ENCODE assay signal across 9 mouse cellular contexts in genomic region chr7:103806856-103807255, GRCm38 (mm10). TPM values are rescaled to one million over a fixed set of nuclear protein-coding genes. Genes with fewer than 3 reads are reported as not detected.
DNase-seq lines count a peak whose midpoint lies in the region; ATAC-seq and TF ChIP-seq lines count a peak whose summit lies in the region.
"Had no signal": no experiment of that assay in that cellular context is flagged by ENCODE, and none has a peak within 500 bp of the region (broad histone marks: within the 10 kb centered on the region; RNA-seq: fewer than 3 reads in every experiment).

No protein-coding gene starts in this region.

- peak; percentile 1 for DNase-seq in cerebellum, adult 9-10 months
- no peak for DNase-seq in cerebellum, postnatal 36 days
- peak; percentile 11 to 26 for DNase-seq in left cerebral cortex, adult 18-20 months (ENCODE audit: low spot score in 2 of 2)
- no peak for DNase-seq in left cerebral cortex, postnatal 10 days (ENCODE audit: extremely low spot score in 1 of 2, low spot score in 2 of 2)
- peak; percentile 21 for DNase-seq in ES-E14 (ENCODE audit: low read depth, low spot score)
- peak; percentile 48 for DNase-seq in mesoderm, embryonic 11.5 days (ENCODE audit: low read depth, low spot score)
- no peak for DNase-seq in lung, adult 18-20 months

- H3K27ac ChIP-seq in ES-E14 (ENCODE audit: insufficient read depth, low read depth, low read length, poor library complexity, severe bottlenecking) = no peak overlapping the region
- H3K27ac ChIP-seq: neural tube, embryonic 13.5 days had no signal

- peak; percentile 25; the same call in 1 of the 2 replicates for ATAC-seq in erythroblast, adult 5-6 weeks (replicated peaks; ENCODE audit: low FRiP score, poor library complexity, severe bottlenecking)

- in situ Hi-C loops in ES-E14 (cut with MboI; ENCODE audit: low sequenced_read_pairs in 2 of 2, unreplicated experiment in 2 of 2) = no loop called here

- H3K4me3 ChIP-seq in ES-E14 (ENCODE audit: insufficient read depth in 1 of 2, low read depth in 1 of 2, low read length in 2 of 2, poor library complexity in 1 of 2, severe bottlenecking in 1 of 2) = no peak overlapping the region
- H3K4me3 ChIP-seq: neural tube, embryonic 13.5 days had no signal

- H3K4me1 ChIP-seq in ES-E14 (ENCODE audit: control insufficient read depth in 2 of 2, insufficient read depth in 2 of 2, low read length in 2 of 2, poor library complexity in 1 of 2) = no peaks in the 10 kb centered on the region
- H3K4me1 ChIP-seq: neural tube, embryonic 13.5 days had no signal

- no peaks in the 10 kb centered on the region for H3K36me3 ChIP-seq in ES-E14 (ENCODE audit: control insufficient read depth, insufficient read depth, low read length, poor library complexity, severe bottlenecking)
- H3K36me3 ChIP-seq: neural tube, embryonic 13.5 days had no signal

- intact Hi-C loops in left cerebral cortex, postnatal 10 days (cut with DNase I) = no loop called here

- no peaks in the 10 kb centered on the region for H3K9me3 ChIP-seq in ES-E14 (ENCODE audit: control insufficient read depth, insufficient read depth, low read depth, low read length)
- H3K9me3 ChIP-seq: neural tube, embryonic 13.5 days had no signal

- no peak overlapping the region for H3K9ac ChIP-seq in ES-E14 (ENCODE audit: insufficient read depth, low read depth, low read length, poor library complexity, severe bottlenecking)
- H3K9ac ChIP-seq: neural tube, embryonic 13.5 days had no signal

TF ChIP-seq in ES-E14, 5 proteins besides CTCF, POLR2A, EP300 and RAD21:
- TF ChIP-seq CHD2 (IDR thresholded peaks at IDR 0.05; ENCODE audit: low read depth, low read length) = no peak
- no peak for TF ChIP-seq ZNF384 (IDR thresholded peaks at IDR 0.05; ENCODE audit: low read depth, low read length)
- no peak for TF ChIP-seq MAFK (IDR thresholded peaks at IDR 0.05; ENCODE audit: insufficient read depth, low read depth, low read length)

RNA-seq across cellular contexts. Expression of gene Hbb-bt, which starts 6.9 kb away (rescaled TPM):
- total RNA-seq in left cerebral cortex, adult 18-20 months (2021) = 10 to 100 TPM; 40.8 to 52.6 TPM
- total RNA-seq in left cerebral cortex, postnatal 10 days (2021) = 100 to 1,000 TPM in 1 of 2 experiments, 10 to 100 TPM in 1; 58.1 to 118 TPM
- not detected in 2 replicates for total RNA-seq in ES-E14 (2012; rRNA removed)
- total RNA-seq in erythroblast, adult 5-6 weeks (2015; ENCODE audit: low replicate concordance) = 39,556 and 40,045 TPM in 2 replicates
- total RNA-seq in erythroblast, adult 5-6 weeks (2017; ENCODE audit: low replicate concordance) = 14,681 and 15,230 TPM in 2 replicates

RNA-seq across cellular contexts. Expression of gene Olfr67, which starts 15.2 kb away (rescaled TPM):
- not detected for total RNA-seq in left cerebral cortex, adult 18-20 months (2021)
- not detected for total RNA-seq in left cerebral cortex, postnatal 10 days (2021)
- total RNA-seq in ES-E14 (2012; rRNA removed) = not detected in 2 replicates
- total RNA-seq in erythroblast, adult 5-6 weeks (2015; ENCODE audit: low replicate concordance) = 5.0 and 10.2 TPM in 2 replicates
- 2.8 and 4.2 TPM in 2 replicates for total RNA-seq in erythroblast, adult 5-6 weeks (2017; ENCODE audit: low replicate concordance)

RNA-seq across cellular contexts. Expression of gene Hbb-bs, which starts 21.0 kb away (rescaled TPM):
- total RNA-seq in left cerebral cortex, adult 18-20 months (2021) = 100 to 1,000 TPM; 337 to 460 TPM
- 100 to 1,000 TPM; 487 to 924 TPM for total RNA-seq in left cerebral cortex, postnatal 10 days (2021)
- total RNA-seq in ES-E14 (2012; rRNA removed) = not detected in 2 replicates
- 179,259 and 187,171 TPM in 2 replicates for total RNA-seq in erythroblast, adult 5-6 weeks (2015; ENCODE audit: low replicate concordance)
- total RNA-seq in erythroblast, adult 5-6 weeks (2017; ENCODE audit: low replicate concordance) = 69,583 and 76,927 TPM in 2 replicates

RNA-seq across cellular contexts. Expression of gene Olfr68, which starts 27.4 kb away (rescaled TPM):
- total RNA-seq in left cerebral cortex, adult 18-20 months (2021) = not detected
- total RNA-seq in left cerebral cortex, postnatal 10 days (2021) = not detected
- not detected in 2 replicates for total RNA-seq in ES-E14 (2012; rRNA removed)
- total RNA-seq in erythroblast, adult 5-6 weeks (2015; ENCODE audit: low replicate concordance) = 1.0 and 1.3 TPM in 2 replicates
- total RNA-seq in erythroblast, adult 5-6 weeks (2017; ENCODE audit: low replicate concordance) = 1.4 and 1.5 TPM in 2 replicates

RNA-seq across cellular contexts. Expression of gene Hbb-bh2, which starts 33.5 kb away (rescaled TPM):
- not detected for total RNA-seq in left cerebral cortex, adult 18-20 months (2021)
- total RNA-seq in left cerebral cortex, postnatal 10 days (2021) = not detected
- not detected in 2 replicates for total RNA-seq in ES-E14 (2012; rRNA removed)
- not detected in 2 replicates for total RNA-seq in erythroblast, adult 5-6 weeks (2015; ENCODE audit: low replicate concordance)
- total RNA-seq in erythroblast, adult 5-6 weeks (2017; ENCODE audit: low replicate concordance) = 1.0 and 4.6 TPM in 2 replicates

Comparison
In these comparisons a context has a peak if more than half of its experiments do, and no peak if none do; other contexts are left out.
1. DNase-seq: peak in cerebellum, adult 9-10 months (single experiment), left cerebral cortex, adult 18-20 months (2 of 2), ES-E14 (single experiment) and mesoderm, embryonic 11.5 days (single experiment); none in cerebellum, postnatal 36 days (0 of 2), left cerebral cortex, postnatal 10 days (0 of 2) and lung, adult 18-20 months (0 of 2).
2. RNA of gene Hbb-bt, which starts 6.9 kb away (total RNA-seq): 14,681 to 40,045 TPM in erythroblast, adult 5-6 weeks; 58.1 to 118 TPM in left cerebral cortex, postnatal 10 days, 40.8 to 52.6 TPM in left cerebral cortex, adult 18-20 months and not detected in ES-E14; every median in the first group is over 100 times any median in the second.
3. RNA of gene Hbb-bs, which starts 21.0 kb away (total RNA-seq): 69,583 to 187,171 TPM in erythroblast, adult 5-6 weeks, 487 to 924 TPM in left cerebral cortex, postnatal 10 days and 337 to 460 TPM in left cerebral cortex, adult 18-20 months; not detected in ES-E14; every median in the first group is over 100 times any median in the second.